Mouse (Mus musculus) brain, embryonic 14.5 days (tissue): ENCODE measurements around the gene Schip1.

Experiments used
- CTCF ChIP-seq: fragments of 200-500 bp; IDR thresholded peaks from 2 replicates; pipeline ENCODE4 v1.5.1; 2012; ENCODE audit warnings: inconsistent platforms, mild to moderate bottlenecking, moderate library complexity, borderline replicate concordance; ENCODE audit not compliant: insufficient read depth, insufficient read length; ENCODE audit errors: extremely low read depth
- POLR2A ChIP-seq: fragments of 200-500 bp; IDR thresholded peaks from 2 replicates; pipeline ENCODE4 v1.6.1; 2012; ENCODE audit warnings: mild to moderate bottlenecking, inconsistent platforms, borderline replicate concordance; ENCODE audit not compliant: poor library complexity, insufficient read depth, insufficient read length, severe bottlenecking; ENCODE audit errors: extremely low read depth

DNA sequence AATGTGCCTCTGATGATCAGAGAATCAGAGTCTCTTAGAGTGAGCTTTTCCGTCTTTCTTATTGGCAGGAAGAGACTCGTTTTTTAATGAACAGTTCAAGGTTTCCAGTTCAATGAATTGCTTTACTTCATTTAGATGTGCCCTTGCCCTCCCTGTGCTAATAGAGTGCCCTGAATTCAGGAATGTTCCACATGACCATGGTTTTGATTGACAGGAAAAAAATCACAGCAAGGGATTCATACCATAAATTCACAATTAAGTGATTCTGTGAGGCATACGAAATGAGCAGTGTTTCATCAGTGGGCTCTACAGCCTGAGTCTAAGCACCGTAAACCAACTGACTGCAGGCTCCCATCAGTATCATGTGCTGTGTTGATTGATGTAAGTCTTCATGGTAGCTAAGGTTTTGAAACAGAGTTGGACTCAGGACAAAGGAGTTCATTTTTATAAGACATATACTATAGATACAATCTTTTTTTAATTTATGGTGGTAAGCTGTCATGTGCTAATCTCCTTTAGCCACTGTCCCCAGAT is 139.4 kb downstream of the Schip1 start:
- TF ChIP-seq POLR2A (no peak), CTCF (no peak)
